Mouse (Mus musculus): ENCODE results near the gene Mknk2.
A peak's percentile ranks its signal among the peaks of the same experiment; 100 is the strongest.

Mknk2 gene

GRCm38 (mm10) chr10:80669737-80670485 is 8.0 kb downstream of the Mknk2 start:
- no peak for DNase-seq (ENCODE audit: low spot score in 2 of 2)

- no peak for DNase-seq (ENCODE audit: low spot score in 2 of 2)
These were observed 8.9 kb downstream of the Mknk2 start for GRCm38 (mm10) chr10:80669018-80669417.

- no peak for DNase-seq (ENCODE audit: low spot score in 2 of 2)
These were observed 9.3 kb downstream of the Mknk2 start for GRCm38 (mm10) chr10:80668614-80669013.

- DNase-seq (ENCODE audit: low spot score in 2 of 2), result no peak
These were observed 11.0 kb downstream of the Mknk2 start for GRCm38 (mm10) chr10:80666837-80667412.

- DNase-seq (ENCODE audit: low spot score in 2 of 2), result no peak
These were observed 11.8 kb downstream of the Mknk2 start for GRCm38 (mm10) chr10:80665981-80666733.

- DNase-seq (ENCODE audit: low spot score in 2 of 2), result no peak
These were observed 12.5 kb downstream of the Mknk2 start for GRCm38 (mm10) chr10:80665459-80665858.

GRCm38 (mm10) chr10:80665016-80665380 is 12.9 kb downstream of the Mknk2 start:
- no peak for DNase-seq (ENCODE audit: low spot score in 2 of 2)

- peak in 1 of 2 experiments; percentile 56 for DNase-seq (ENCODE audit: low spot score in 2 of 2)
These were observed 13.5 kb downstream of the Mknk2 start for GRCm38 (mm10) chr10:80664197-80665015.

- DNase-seq (ENCODE audit: low spot score in 2 of 2), result no peak
These were observed 14.3 kb downstream of the Mknk2 start for GRCm38 (mm10) chr10:80663485-80664196.

- DNase-seq (ENCODE audit: low spot score in 2 of 2), result no peak
These were observed 16.8 kb downstream of the Mknk2 start for GRCm38 (mm10) chr10:80661149-80661548.

- DNase-seq (ENCODE audit: low spot score in 2 of 2), result peak; percentile 80 to 86
These were observed 18.7 kb downstream of the Mknk2 start for GRCm38 (mm10) chr10:80659213-80659612.

GRCm38 (mm10) chr10:80658841-80659202 is 19.1 kb downstream of the Mknk2 start:
- DNase-seq (ENCODE audit: low spot score in 2 of 2), result no peak

GRCm38 (mm10) chr10:80658194-80658840 is 19.6 kb downstream of the Mknk2 start:
- no peak for DNase-seq (ENCODE audit: low spot score in 2 of 2)

GRCm38 (mm10) chr10:80656863-80657623 is 20.9 kb downstream of the Mknk2 start, which contains the start of gene Btbd2:
Gene Btbd2, minus strand, starts transcription at chr10:80657071.
- DNase-seq (ENCODE audit: low spot score in 2 of 2), result no peak

GRCm38 (mm10) chr10:80656130-80656862 is 21.6 kb downstream of the Mknk2 start:
- peak; percentile 97 for DNase-seq (ENCODE audit: low spot score in 2 of 2)

GRCm38 (mm10) chr10:80655406-80656129 is 22.3 kb downstream of the Mknk2 start:
- no peak for DNase-seq (ENCODE audit: low spot score in 2 of 2)

GRCm38 (mm10) chr10:80654866-80655265 is 23.0 kb downstream of the Mknk2 start:
- no peak for DNase-seq (ENCODE audit: low spot score in 2 of 2)

GRCm38 (mm10) chr10:80653156-80653720 is 24.7 kb downstream of the Mknk2 start:
- no peak for DNase-seq (ENCODE audit: low spot score in 2 of 2)

Measured in right cerebral cortex, postnatal 10 days (tissue).